Mouse (Mus musculus) liver, postnatal 0 days (tissue): ENCODE results near the gene Pkhd1. TPM values are rescaled to one million over a fixed set of nuclear protein-coding genes. Genes with fewer than 3 reads are reported as not detected.

ENCODE experiments used
- ATAC-seq: fragments of 200-750 bp; cut with Nextera tagmentation; 2 replicates; pipeline ENCODE4 v1.8.0; 2017; ENCODE audit warnings: mild to moderate bottlenecking, moderate library complexity
- DNase-seq: peaks from one replicate; pipeline ENCODE4 v3.0.0-alpha.2; 2016
- H3K27ac ChIP-seq: fragments of 300-500 bp; sonication (generic); 2 replicates; pipeline ENCODE4 v1.5.1; 2014; ENCODE audit warnings: antibody characterized with exemption, moderate library complexity, mild to moderate bottlenecking, low read depth
- H3K27me3 ChIP-seq: fragments of 300-500 bp; sonication (generic); 2 replicates; pipeline ENCODE4 v1.6.1; 2014; ENCODE audit warnings: low read length, control low read depth, mixed read lengths; ENCODE audit not compliant: insufficient read depth
- H3K36me3 ChIP-seq: fragments of 300-500 bp; sonication (generic); replicated peaks from 2 replicates; pipeline ENCODE4 v1.6.1; 2014; ENCODE audit warnings: mild to moderate bottlenecking, control low read depth, low read length, moderate library complexity, mixed read lengths; ENCODE audit not compliant: insufficient read depth
- H3K4me1 ChIP-seq: fragments of 300-500 bp; sonication (generic); 2 replicates; pipeline ENCODE4 v1.6.1; 2014; ENCODE audit warnings: antibody characterized with exemption, mild to moderate bottlenecking, control low read depth; ENCODE audit not compliant: insufficient read depth
- H3K4me2 ChIP-seq: fragments of 300-500 bp; sonication (generic); 2 replicates; pipeline ENCODE4 v1.6.1; 2014; ENCODE audit warnings: low read depth, mild to moderate bottlenecking, low read length, moderate library complexity, mixed read lengths
- H3K4me3 ChIP-seq: fragments of 300-500 bp; sonication (generic); 2 replicates; pipeline ENCODE4 v1.5.1; 2014; ENCODE audit warnings: low read depth, low read length
- H3K9ac ChIP-seq: fragments of 300-500 bp; sonication (generic); replicated peaks from 2 replicates; pipeline ENCODE4 v1.6.1; 2014; ENCODE audit warnings: mild to moderate bottlenecking, moderate library complexity
- H3K9me3 ChIP-seq: fragments of 300-500 bp; sonication (generic); 2 replicates; pipeline ENCODE4 v1.6.1; 2016; ENCODE audit warnings: mild to moderate bottlenecking, control low read depth, low read length, mixed read lengths
- CTCF ChIP-seq: sonication (generic); IDR thresholded peaks from 2 replicates; pipeline ENCODE4 v1.5.1; 2016; ENCODE audit warnings: antibody characterized with exemption, low read depth
- EP300 ChIP-seq: IDR thresholded peaks from 2 replicates; pipeline ENCODE4 v1.6.1; 2016; ENCODE audit warnings: antibody characterized with exemption, low read depth, mild to moderate bottlenecking
- WGBS: fragments of 180-500 bp; shearing (Covaris S2); extraction: QIAGEN DNeasy Blood & Tissue Kit; methylation state at CpG from one replicate; pipeline ENCODE4 v1.1.7; 2014; ENCODE audit not compliant: insufficient replicate concordance; 5-methylcytosine and 5-hydroxymethylcytosine counted together
- polyA plus RNA-seq: library from polyadenylated mRNA; unstranded; fragments of >200 nt; fragmentation: Nextera tagmentation; extraction: Ambion mirVana; gene quantifications from 2 replicates; pipeline ENCODE4 v1.2.1, GENCODE M21; 2015

Gene Pkhd1
- 0.54 and 0.58 TPM in 2 replicates for polyA plus RNA-seq

DNA sequence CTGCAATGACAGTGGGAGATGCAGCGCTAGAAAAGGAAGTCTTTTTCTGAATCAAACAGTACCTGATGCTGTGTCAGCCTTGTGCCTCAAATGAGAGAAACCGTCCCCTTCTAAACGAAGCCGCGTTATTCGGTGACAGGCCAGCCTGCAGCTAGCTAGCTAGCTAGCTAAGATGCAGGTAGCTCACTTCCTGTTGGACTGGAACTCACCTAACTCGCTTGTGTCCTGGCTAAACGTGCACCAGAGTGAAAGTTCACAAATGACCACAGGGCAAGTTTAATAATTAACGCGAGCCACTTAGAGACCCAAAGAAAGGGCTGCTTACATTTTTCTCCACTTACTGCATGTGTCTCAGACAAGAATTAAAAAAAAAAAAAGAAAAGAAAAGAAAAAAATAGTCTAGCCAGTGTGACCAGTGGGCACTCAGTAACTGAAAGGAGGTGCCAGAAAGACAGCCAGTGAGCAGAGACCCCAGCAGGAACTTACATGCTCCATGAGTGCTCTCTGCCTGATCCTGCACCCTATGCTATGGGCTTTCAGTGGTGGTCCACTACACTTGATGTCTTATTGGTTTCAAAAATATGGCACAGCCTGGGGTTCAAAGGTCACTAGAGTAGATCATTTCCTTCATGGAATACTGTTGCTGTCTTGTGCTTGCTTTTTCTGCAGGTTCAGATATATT lies at the start of gene Pkhd1:
Pkhd1 (minus strand) TSS at position 216 of the 682 bp plus-strand sequence.
- TF ChIP-seq EP300, result no peak
- no peak for TF ChIP-seq CTCF
- H3K27me3 ChIP-seq, result no peaks in the 10 kb centered on the region
- peak within 1 kb of the TSS; percentile 44; the same call in 1 of the 2 replicates for H3K27ac ChIP-seq
- H3K9ac ChIP-seq, result 0 out of 2 replicates have a peak within 1 kb of the TSS, but pooled peaks have one; percentile 47
- ATAC-seq, result peak; percentile 62
- H3K4me1 ChIP-seq, result no peaks in the 10 kb centered on the region
- peak within 1 kb of the TSS; percentile 61 for H3K4me2 ChIP-seq
- peak; percentile 17 for DNase-seq
- H3K36me3 ChIP-seq, result no peaks in the 10 kb centered on the region
- WGBS, result 52% methylated on average over 10 of the region's 10 CpGs
- H3K4me3 ChIP-seq, result peak within 1 kb of the TSS; percentile 31
- H3K9me3 ChIP-seq, result no peaks in the 10 kb centered on the region

DNA sequence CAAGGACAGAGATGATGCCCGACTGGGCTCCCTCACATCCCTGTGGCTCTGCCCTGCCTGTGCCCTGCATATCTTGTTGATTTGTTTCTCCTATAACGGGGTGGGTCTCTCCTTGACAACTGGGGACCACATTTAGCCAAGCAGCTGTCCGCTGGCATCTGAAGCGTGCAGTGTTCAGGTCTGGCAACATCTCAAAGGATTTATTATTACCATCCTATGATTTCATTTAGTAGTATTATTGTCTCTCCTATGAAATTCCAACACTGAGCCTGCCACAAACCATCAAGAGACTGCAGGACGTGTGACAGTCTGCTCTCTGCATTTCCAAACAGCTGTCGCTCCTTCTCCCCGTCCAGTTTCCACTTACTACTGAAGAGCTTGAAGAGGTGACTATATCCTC lies 49.7 kb upstream of the Pkhd1 start:
- ATAC-seq, result no peak
- DNase-seq, result no peak
- TF ChIP-seq CTCF, result no peak
- 72% methylated on average over 7 of the region's 7 CpGs for WGBS
- Histone ChIP-seq H3K4me3 (no peak overlapping the region), H3K27me3 (no peaks in the 10 kb centered on the region), H3K4me2 (no peak overlapping the region), H3K27ac (no peak overlapping the region), H3K36me3 (no peaks in the 10 kb centered on the region), H3K9me3 (no peaks in the 10 kb centered on the region), H3K9ac (no peak overlapping the region), H3K4me1 (no peaks in the 10 kb centered on the region)

DNA sequence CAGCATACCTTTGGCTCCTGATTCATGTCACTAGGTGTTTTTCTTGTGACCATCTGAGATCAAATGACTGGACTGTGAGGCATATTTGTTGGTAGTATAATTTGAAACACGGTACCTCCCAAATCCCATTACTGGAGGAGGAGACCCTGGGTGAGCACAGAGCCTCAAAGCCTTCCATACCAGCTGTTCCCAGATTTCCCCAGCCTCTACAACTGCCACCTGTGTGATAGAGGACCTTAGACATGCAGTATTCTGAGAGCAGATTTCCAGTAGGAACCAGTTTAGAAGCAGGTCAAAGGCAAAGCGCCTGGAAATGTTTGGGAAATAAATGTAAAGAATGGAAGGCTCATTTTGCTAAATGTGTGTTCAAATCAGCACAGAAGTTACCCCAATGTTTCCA lies 48.4 kb upstream of the Pkhd1 start:
- no peaks in the 10 kb centered on the region for H3K9me3 ChIP-seq
- no peaks in the 10 kb centered on the region for H3K36me3 ChIP-seq
- H3K4me3 ChIP-seq, result no peak overlapping the region
- no peak for DNase-seq
- H3K4me1 ChIP-seq, result no peaks in the 10 kb centered on the region
- H3K27ac ChIP-seq, result no peak overlapping the region
- H3K9ac ChIP-seq, result no peak overlapping the region
- TF ChIP-seq EP300, result no peak
- no peak for TF ChIP-seq CTCF
- no peak for ATAC-seq
- H3K4me2 ChIP-seq, result no peak overlapping the region
- 71% methylated on average over 2 of the region's 2 CpGs for WGBS
- H3K27me3 ChIP-seq, result no peaks in the 10 kb centered on the region

DNA sequence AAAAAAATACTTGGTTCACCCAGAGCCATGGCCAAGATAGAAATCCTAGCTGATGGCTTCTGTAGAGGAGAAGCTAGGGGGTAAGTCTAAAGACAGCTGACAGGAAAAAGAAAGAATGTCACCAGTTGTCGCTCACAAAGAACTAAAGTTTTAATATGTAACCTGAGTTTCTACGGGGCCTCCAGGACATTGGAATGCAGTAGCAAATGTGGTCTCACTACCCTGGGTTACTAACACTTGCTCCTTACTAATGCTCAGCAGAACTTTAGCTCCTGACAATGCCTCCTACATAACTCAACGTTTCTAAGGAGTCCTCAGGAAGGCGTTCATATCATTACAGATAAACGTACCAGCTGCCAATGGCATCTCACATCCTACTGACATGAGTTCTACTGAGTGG lies 37.2 kb upstream of the Pkhd1 start:
- DNase-seq, result no peak
- Histone ChIP-seq H3K27me3 (no peaks in the 10 kb centered on the region), H3K27ac (no peak overlapping the region), H3K9ac (no peak overlapping the region), H3K9me3 (no peaks in the 10 kb centered on the region), H3K4me1 (peaks cover 6% of the 10 kb centered on the region; the same call in 1 of the 2 replicates), H3K4me3 (no peak overlapping the region), H3K4me2 (no peak overlapping the region), H3K36me3 (no peaks in the 10 kb centered on the region)
- TF ChIP-seq CTCF (no peak), EP300 (no peak)
- ATAC-seq, result no peak
- WGBS, result 64% methylated on average over 5 of the region's 5 CpGs

DNA sequence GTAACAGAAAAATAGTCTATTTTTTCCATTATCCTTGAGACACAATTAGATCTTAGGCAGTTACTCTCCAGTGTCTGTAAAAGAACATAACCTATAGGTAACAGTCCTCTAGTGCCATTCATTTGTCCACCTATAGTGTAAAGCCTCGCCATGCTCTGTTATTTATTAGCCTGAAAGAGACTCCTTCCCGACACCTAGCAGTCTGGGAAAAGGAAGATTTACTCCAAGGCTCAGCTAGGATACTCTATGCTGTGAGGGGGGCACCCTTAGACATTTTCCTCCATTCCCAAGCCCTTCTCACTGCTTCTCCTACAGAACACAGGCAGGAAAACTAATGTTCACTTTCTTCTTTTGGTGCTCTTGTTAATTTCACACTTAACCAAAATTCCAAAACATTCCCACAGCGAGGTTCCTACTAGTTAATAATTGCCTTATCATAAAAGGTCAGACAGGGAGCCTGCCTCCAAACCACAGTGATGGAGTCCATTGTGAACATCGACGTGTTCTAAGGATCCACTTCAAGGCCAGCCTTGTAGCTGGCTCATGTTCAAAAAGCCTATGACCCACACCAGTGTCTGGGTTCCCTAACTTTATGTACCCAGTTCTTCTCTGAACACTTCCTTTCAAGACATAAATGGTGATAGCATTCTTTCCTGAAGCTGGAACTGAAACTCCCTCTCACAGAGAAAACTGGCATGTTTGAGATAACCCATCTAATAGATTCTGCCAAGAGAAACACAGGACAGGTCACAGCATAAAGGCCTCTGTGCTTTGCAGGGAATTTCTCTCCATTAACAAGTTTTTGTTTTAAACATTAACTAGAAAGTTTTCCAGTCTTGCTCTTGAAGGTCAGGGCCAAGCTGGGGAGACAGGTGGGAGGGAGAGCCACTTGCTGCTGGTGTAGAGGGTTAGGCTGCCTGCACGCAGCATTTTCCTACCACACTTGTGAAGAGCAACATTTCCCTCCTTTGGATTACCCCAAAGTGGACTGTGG lies 35.9 kb upstream of the Pkhd1 start:
- WGBS, result 49% methylated on average over 6 of the region's 6 CpGs
- Histone ChIP-seq H3K36me3 (no peaks in the 10 kb centered on the region), H3K4me2 (no peak overlapping the region), H3K27ac (no peak overlapping the region), H3K9me3 (no peaks in the 10 kb centered on the region), H3K4me1 (peaks cover 6% of the 10 kb centered on the region; the same call in 1 of the 2 replicates), H3K9ac (no peak overlapping the region), H3K27me3 (no peaks in the 10 kb centered on the region), H3K4me3 (no peak overlapping the region)
- DNase-seq, result no peak
- no peak for TF ChIP-seq CTCF
- TF ChIP-seq EP300, result no peak
- ATAC-seq, result no peak

DNA sequence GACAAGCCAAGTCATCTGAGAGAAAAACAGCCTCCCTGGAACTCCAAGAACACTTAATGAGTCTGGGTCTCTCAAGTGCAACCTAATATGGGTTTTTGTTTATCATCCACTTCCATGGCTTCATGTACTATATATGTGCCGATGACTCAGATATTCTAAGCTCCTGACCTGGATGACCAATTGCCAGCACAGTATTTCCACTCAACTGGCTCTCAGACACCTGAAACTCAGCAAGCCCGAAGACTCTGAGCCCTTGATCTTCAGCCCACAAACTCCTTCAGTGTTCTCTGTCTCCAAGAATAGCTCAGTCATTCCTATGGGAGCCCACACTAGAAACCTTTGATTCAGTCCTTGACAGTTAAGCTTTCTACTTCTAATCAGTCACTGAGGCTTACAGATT lies 17.0 kb upstream of the Pkhd1 start:
- H3K36me3 ChIP-seq, result no peaks in the 10 kb centered on the region
- H3K9me3 ChIP-seq, result no peaks in the 10 kb centered on the region
- ATAC-seq (no peak), DNase-seq (no peak)
- no peak overlapping the region for H3K9ac ChIP-seq
- TF ChIP-seq EP300 (no peak), CTCF (no peak)
- H3K4me3 ChIP-seq, result no peak overlapping the region
- H3K27ac ChIP-seq, result no peak overlapping the region
- H3K27me3 ChIP-seq, result no peaks in the 10 kb centered on the region
- H3K4me1 ChIP-seq, result no peaks in the 10 kb centered on the region
- H3K4me2 ChIP-seq, result no peak overlapping the region
- WGBS, result 72% methylated on average over 2 of the region's 2 CpGs
